ENCODE assay signal across 14 mouse cellular contexts in the genomic region with DNA sequence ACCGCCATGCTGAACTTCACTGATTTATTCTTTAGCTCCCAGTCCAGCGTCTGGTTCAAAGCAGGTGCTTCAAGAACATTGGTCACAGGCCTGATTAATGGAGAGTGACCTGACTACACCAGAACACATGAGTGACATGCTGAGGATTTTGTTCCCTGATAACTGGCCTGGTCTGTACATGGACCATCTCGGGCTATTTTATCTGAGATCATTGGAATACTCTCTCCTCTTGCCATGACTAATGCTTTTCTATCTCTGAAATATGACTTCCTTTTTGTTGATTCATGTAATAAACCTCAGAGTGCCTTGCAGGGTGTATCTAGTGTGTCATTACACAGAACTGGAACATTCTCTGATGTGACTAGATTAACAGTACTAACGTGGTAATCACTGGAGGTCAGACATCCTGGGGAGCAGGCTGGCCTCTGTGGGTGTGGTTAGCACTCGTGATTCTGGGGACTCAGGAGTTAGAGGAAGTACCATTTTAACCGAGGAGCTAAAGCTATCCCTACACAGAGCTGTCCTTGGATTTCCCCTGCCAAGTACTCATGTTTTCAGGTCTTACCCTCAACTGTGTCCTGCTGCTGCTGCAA. TPM values are rescaled to one million over a fixed set of nuclear protein-coding genes. Genes with fewer than 3 reads are reported as not detected.
DNase-seq lines count a peak whose midpoint lies in the region.
"Had no signal": no experiment of that assay in that cellular context is flagged by ENCODE, and none has a peak within 500 bp of the region (broad histone marks: within the 10 kb centered on the region; RNA-seq: fewer than 3 reads in every experiment).

Gene Havcr2 (plus strand): TSS at position 483 of the 593 bp plus-strand sequence.

- no peaks in the 10 kb centered on the region for H3K36me3 ChIP-seq in erythroblast, embryonic 14.5 days (ENCODE audit: control insufficient read depth)
- H3K36me3 ChIP-seq: embryonic facial prominence, embryonic 15.5 days; heart, embryonic 12.5 days; limb, embryonic 12.5 days had no signal

- peak; percentile 41 for DNase-seq in lung, postnatal 25 days (ENCODE audit: low spot score)
- no peak for DNase-seq in lung, postnatal 14 days
- DNase-seq in lung, postnatal 36 days: peak; percentile 52
- DNase-seq in kidney, adult 11 months: no peak
- DNase-seq in urinary bladder, adult 2 months (ENCODE audit: low spot score): no peak
- DNase-seq in thymus, postnatal 4 days: no peak
- DNase-seq: adrenal gland, postnatal 10 days; cerebellum, postnatal 10 days; kidney, postnatal 36 days; retina, postnatal 1 day had no signal

- H3K9me3 ChIP-seq in erythroblast, embryonic 14.5 days (ENCODE audit: control insufficient read depth, low read length): no peaks in the 10 kb centered on the region
- H3K9me3 ChIP-seq: embryonic facial prominence, embryonic 15.5 days; heart, embryonic 12.5 days; limb, embryonic 12.5 days had no signal

- no peaks in the 10 kb centered on the region for H3K27me3 ChIP-seq in erythroblast, embryonic 14.5 days (ENCODE audit: control insufficient read depth)
- H3K27me3 ChIP-seq: embryonic facial prominence, embryonic 15.5 days; heart, embryonic 12.5 days; limb, embryonic 12.5 days had no signal

- peak within 1 kb of the TSS; percentile 20 for H3K4me3 ChIP-seq in erythroblast, embryonic 14.5 days (replicated peaks)
- H3K4me3 ChIP-seq: embryonic facial prominence, embryonic 15.5 days; heart, embryonic 12.5 days; limb, embryonic 12.5 days had no signal

- H3K4me1 ChIP-seq in erythroblast, embryonic 14.5 days (ENCODE audit: control insufficient read depth): peaks cover 19% of the 10 kb centered on the region
- H3K4me1 ChIP-seq: embryonic facial prominence, embryonic 15.5 days; heart, embryonic 12.5 days; limb, embryonic 12.5 days had no signal

RNA-seq across cellular contexts. Expression of gene Havcr2, which starts in this region (rescaled TPM):
- polyA plus RNA-seq in erythroblast, embryonic 14.5 days (2012): 0.04 TPM in 1 of 2 replicates, not detected in the other
- 0.37 and 0.46 TPM in 2 replicates for polyA plus RNA-seq in urinary bladder, adult 2 months (2012; rRNA removed)
- polyA plus RNA-seq: limb, embryonic 12.5 days had no signal

Comparison
In these comparisons a context has a peak if more than half of its experiments do, and no peak if none do; other contexts are left out.
1. DNase-seq: peak in lung, postnatal 25 days (single experiment) and lung, postnatal 36 days (single experiment); none in lung, postnatal 14 days (single experiment), kidney, adult 11 months (single experiment), urinary bladder, adult 2 months (single experiment) and thymus, postnatal 4 days (single experiment).